Mouse (Mus musculus) liver, embryonic 13.5 days (tissue): ENCODE data around the gene Lrrc8b. TPM values are rescaled to one million over a fixed set of nuclear protein-coding genes. Genes with fewer than 3 reads are reported as not detected.

Experiments used
- polyA plus RNA-seq: library from polyadenylated mRNA; unstranded; fragments of >200 nt; fragmentation: Nextera tagmentation; extraction: Ambion mirVana; gene quantifications from 2 replicates; pipeline ENCODE4 v1.2.1, GENCODE M21; 2015

The Lrrc8b gene
- polyA plus RNA-seq, 1 experiment from 2014 or later = 4.1 TPM

Other genes with a start within 250 kb of the Lrrc8b start
- 0.03 and 0.34 TPM in 2 replicates for gene Gbp10, start 176.2 kb upstream of the Lrrc8b start, polyA plus RNA-seq
- not detected in 2 replicates for gene Gm43302, start 122.1 kb upstream of the Lrrc8b start, polyA plus RNA-seq
- gene Gbp6, start 122.1 kb upstream of the Lrrc8b start, polyA plus RNA-seq = 1.2 TPM in 2 replicates
- 17.5 and 23.2 TPM in 2 replicates for gene Lrrc8c, start 103.6 kb downstream of the Lrrc8b start, polyA plus RNA-seq